Mouse (Mus musculus) forebrain, embryonic 15.5 days (tissue): ENCODE measurements around the gene Lyrm1. TPM values are rescaled to one million over a fixed set of nuclear protein-coding genes. Genes with fewer than 3 reads are reported as not detected.

Experiments used
- ATAC-seq: fragments of 200-750 bp; cut with Nextera tagmentation; replicated peaks from 2 replicates; pipeline ENCODE4 v1.8.0; 2017; ENCODE audit warnings: mild to moderate bottlenecking, moderate TSS enrichment, moderate library complexity
- H3K27ac ChIP-seq: fragments of 300-500 bp; sonication (generic); replicated peaks from 2 replicates; pipeline ENCODE4 v1.5.1; 2015; ENCODE audit warnings: mild to moderate bottlenecking, inconsistent platforms
- H3K27me3 ChIP-seq: fragments of 300-500 bp; sonication (generic); 2 replicates; pipeline ENCODE4 v1.6.1; 2015; ENCODE audit warnings: inconsistent platforms
- H3K36me3 ChIP-seq: fragments of 300-500 bp; sonication (generic); 2 replicates; pipeline ENCODE4 v1.6.1; 2015; ENCODE audit warnings: mild to moderate bottlenecking, inconsistent platforms
- H3K4me1 ChIP-seq: fragments of 300-500 bp; sonication (generic); 2 replicates; pipeline ENCODE4 v1.6.1; 2015; ENCODE audit warnings: inconsistent platforms
- H3K4me2 ChIP-seq: fragments of 300-500 bp; sonication (generic); replicated peaks from 2 replicates; pipeline ENCODE4 v1.6.1; 2015; ENCODE audit warnings: mild to moderate bottlenecking, inconsistent platforms
- H3K4me3 ChIP-seq: fragments of 300-500 bp; sonication (generic); 2 replicates; pipeline ENCODE4 v1.5.1; 2015; ENCODE audit warnings: mild to moderate bottlenecking, inconsistent platforms
- H3K9ac ChIP-seq: fragments of 300-500 bp; sonication (generic); replicated peaks from 2 replicates; pipeline ENCODE4 v1.6.1; 2015; ENCODE audit warnings: mild to moderate bottlenecking, inconsistent platforms
- H3K9me3 ChIP-seq: fragments of 300-500 bp; sonication (generic); 2 replicates; pipeline ENCODE4 v1.6.1; 2016; ENCODE audit warnings: inconsistent platforms
- WGBS: fragments of 180-500 bp; shearing (Covaris S2); methylation state at CpG from one replicate; pipeline ENCODE4 v1.1.7; 2015; ENCODE audit warnings: mixed read lengths; 5-methylcytosine and 5-hydroxymethylcytosine counted together
- polyA plus RNA-seq: library from polyadenylated mRNA; unstranded; fragments of >200 nt; fragmentation: Nextera tagmentation; extraction: Ambion mirVana; gene quantifications from 2 replicates; pipeline ENCODE4 v1.2.1, GENCODE M21; 2015

Lyrm1 gene
- polyA plus RNA-seq, 1 experiment from 2014 or later = 14.7 TPM

DNA sequence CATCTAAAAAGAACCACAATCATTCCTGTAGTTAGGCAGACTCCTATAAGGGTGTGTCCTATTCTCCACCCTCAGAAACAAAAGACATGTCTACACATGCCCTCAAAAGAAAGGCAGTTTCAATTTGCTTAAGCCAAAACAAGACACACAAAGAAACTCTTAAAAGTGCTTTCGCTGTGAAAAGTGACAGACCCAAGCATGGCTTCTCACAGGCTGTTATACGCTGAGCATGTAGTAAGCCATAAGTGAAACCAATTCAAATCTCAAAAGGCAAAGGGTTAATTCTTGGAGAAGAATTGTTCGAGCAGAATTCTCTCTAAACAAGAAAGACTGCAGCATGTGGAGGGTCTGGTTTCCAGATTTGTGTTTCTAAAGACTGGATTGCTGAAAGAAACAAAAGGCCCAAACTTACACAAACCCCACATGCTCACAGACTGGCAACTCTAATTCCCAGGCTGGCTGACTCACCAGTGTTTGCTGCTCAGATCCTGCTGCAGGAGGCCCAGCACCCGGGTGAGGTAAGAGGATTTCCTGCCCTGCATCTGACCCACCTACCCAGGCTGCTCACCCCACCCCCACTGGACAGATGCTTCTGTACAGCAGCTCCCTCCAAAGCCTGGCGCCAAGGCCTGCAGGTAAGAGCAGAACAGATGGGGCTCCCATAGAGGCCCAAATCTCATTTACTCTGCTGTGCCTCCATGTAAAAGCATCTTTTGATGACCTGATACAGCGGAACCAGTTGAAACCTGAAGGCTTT, 34.1 kb upstream of the Lyrm1 start:
- Histone ChIP-seq H3K4me2 (no peak overlapping the region), H3K9ac (0 out of 2 replicates have a peak overlapping the region, but pooled peaks have one; percentile 13), H3K27ac (peak overlapping the region; percentile 51), H3K36me3 (peaks cover 13% of the 10 kb centered on the region), H3K4me3 (no peak overlapping the region), H3K4me1 (peaks cover 15% of the 10 kb centered on the region), H3K27me3 (no peaks in the 10 kb centered on the region), H3K9me3 (no peaks in the 10 kb centered on the region)
- WGBS = 11% methylated on average over 6 of the region's 6 CpGs
- ATAC-seq = peak; percentile 82

DNA sequence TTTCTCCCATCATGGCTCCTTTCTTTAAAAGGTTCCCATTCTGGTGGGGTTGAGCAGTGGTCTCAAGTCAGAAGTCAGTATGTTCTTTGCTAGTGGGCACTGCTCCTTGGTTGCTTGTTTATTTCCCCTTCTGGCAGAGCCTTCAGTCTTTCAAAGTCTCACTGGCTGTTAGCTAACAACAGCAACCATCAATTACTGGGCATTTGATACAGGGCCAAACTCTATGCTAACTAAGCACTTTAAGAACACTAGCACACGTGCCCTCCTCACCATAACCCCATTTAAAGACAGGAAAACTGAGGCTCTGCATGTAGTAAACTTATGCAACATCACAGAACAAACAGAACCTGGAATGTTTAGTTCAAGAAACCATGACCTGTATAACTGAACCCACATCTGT, 33.5 kb upstream of the Lyrm1 start:
- Histone ChIP-seq H3K36me3 (peaks cover 13% of the 10 kb centered on the region), H3K27me3 (no peaks in the 10 kb centered on the region), H3K4me2 (no peak overlapping the region), H3K4me1 (peaks cover 15% of the 10 kb centered on the region), H3K27ac (peak overlapping the region; percentile 51), H3K9ac (no peak overlapping the region), H3K9me3 (no peaks in the 10 kb centered on the region), H3K4me3 (no peak overlapping the region)
- 0 out of 2 replicates have a peak, but pooled peaks have one; percentile 15 for ATAC-seq
- WGBS = 32% methylated on average over 1 of the region's 1 CpGs

DNA sequence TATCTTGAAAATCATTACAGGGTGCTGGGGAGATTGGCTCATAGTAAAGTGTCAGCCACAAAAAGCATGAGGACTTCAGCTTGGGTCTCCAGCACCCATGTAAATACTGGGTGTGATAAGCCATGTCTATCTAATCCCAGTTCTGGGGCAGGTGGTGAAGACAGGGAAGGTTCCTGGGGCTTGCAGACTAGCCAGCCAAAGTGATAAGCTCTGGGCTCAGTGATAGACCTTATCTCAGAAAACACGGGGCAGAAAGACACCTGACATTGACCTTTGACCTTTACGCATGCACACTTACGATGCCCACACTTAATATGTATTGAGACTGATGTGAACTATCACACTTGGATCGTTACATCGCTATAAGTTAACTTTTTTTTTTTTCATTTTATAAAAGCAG, 31.2 kb upstream of the Lyrm1 start:
- Histone ChIP-seq H3K27ac (no peak overlapping the region), H3K4me2 (no peak overlapping the region), H3K9me3 (no peaks in the 10 kb centered on the region), H3K4me3 (no peak overlapping the region), H3K9ac (no peak overlapping the region), H3K4me1 (peaks cover 15% of the 10 kb centered on the region), H3K27me3 (no peaks in the 10 kb centered on the region), H3K36me3 (no peaks in the 10 kb centered on the region; the same call in 1 of the 2 replicates)
- 91% methylated on average over 5 of the region's 5 CpGs for WGBS
- no peak for ATAC-seq

GRCm38 (mm10) chr7:119866136-119866535, 29.5 kb upstream of the Lyrm1 start:
- Histone ChIP-seq H3K36me3 (no peaks in the 10 kb centered on the region), H3K4me3 (no peak overlapping the region), H3K4me2 (no peak overlapping the region), H3K4me1 (peaks cover 12% of the 10 kb centered on the region), H3K27ac (no peak overlapping the region), H3K9me3 (no peaks in the 10 kb centered on the region), H3K9ac (no peak overlapping the region), H3K27me3 (no peaks in the 10 kb centered on the region)
- no peak for ATAC-seq
- WGBS = 70% methylated on average over 1 of the region's 1 CpGs

DNA sequence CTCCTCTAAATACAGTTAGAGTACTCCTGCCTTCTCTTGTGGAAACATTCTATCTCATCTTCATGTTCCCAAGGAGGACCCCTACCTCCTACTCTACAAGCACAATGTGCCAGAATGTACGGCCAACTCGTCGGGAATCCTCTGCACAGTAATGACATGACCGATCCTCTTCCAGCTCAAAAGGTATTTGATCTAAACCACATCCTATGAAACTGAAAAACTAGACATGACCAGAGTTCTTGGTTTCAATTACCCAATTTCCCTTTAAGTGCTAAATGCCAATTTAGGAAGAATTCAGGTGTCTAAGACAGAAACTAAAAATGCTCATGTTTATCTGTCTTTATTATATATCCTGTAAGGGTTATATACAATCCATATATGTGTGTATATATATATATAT, 23.5 kb upstream of the Lyrm1 start:
- ATAC-seq = no peak
- no peaks in the 10 kb centered on the region for H3K9me3 ChIP-seq
- no peak overlapping the region for H3K27ac ChIP-seq
- H3K9ac ChIP-seq = no peak overlapping the region
- H3K4me2 ChIP-seq = no peak overlapping the region
- H3K4me1 ChIP-seq = no peaks in the 10 kb centered on the region
- no peaks in the 10 kb centered on the region for H3K36me3 ChIP-seq
- no peaks in the 10 kb centered on the region for H3K27me3 ChIP-seq
- 90% methylated on average over 4 of the region's 4 CpGs for WGBS
- no peak overlapping the region for H3K4me3 ChIP-seq

DNA sequence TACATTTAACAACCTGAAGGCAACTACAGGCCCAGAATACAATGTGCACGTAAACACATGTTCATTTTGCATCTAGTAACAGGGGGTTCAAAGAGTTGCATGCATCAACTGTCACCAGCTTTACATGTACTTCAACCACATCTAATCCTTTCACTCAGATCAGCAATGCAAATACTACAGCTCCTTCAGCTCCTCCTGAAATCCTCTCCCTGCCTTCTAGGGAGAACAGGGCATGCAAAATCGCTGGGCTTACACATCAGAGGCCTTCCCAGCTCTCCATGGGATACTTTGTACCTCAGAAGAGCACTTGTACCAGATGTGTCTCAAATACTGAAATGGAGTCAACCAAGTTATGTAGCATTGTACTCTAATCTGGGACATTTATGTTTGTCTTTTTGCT, 22.6 kb upstream of the Lyrm1 start:
- H3K4me2 ChIP-seq = no peak overlapping the region
- no peaks in the 10 kb centered on the region for H3K27me3 ChIP-seq
- ATAC-seq = no peak
- H3K4me3 ChIP-seq = no peak overlapping the region
- no peaks in the 10 kb centered on the region for H3K4me1 ChIP-seq
- peaks cover 2% of the 10 kb centered on the region; the same call in 1 of the 2 replicates for H3K36me3 ChIP-seq
- no peaks in the 10 kb centered on the region for H3K9me3 ChIP-seq
- no peak overlapping the region for H3K9ac ChIP-seq
- 40% methylated on average over 2 of the region's 2 CpGs for WGBS
- no peak overlapping the region for H3K27ac ChIP-seq

DNA sequence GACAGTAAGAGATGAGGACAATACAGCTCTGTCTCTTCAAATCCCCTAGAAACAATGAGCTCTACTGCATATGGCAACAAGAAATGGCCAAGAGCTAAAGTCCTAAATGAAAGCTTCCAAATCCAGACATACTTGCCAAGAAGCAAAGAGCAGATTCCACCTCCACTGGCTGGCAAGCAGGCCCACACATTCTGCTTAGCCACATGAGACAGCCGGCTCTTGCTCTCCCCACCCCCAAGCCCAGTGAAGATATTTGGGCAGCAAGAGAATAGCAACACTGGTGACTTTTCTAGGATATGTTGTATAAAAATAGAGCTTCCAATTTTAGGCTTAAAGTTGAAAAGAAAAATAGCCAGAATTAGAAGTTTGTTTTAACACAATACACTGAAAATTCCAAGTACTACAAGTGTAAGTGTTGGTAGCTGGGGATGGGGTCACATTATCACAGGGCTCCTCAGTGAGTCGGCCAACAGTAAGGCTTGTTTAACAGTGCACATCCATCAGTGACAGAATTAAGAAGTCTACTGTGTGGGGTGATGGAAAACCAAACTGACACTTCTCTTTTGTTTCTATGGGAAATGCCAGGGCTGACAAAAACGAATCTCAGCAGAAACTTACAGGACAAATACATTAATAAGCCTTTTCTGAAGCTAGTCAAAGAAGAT, 19.8 kb upstream of the Lyrm1 start:
- Histone ChIP-seq H3K27ac (no peak overlapping the region), H3K27me3 (no peaks in the 10 kb centered on the region), H3K4me3 (no peak overlapping the region), H3K36me3 (peaks cover 4% of the 10 kb centered on the region; the same call in 1 of the 2 replicates), H3K9me3 (no peaks in the 10 kb centered on the region), H3K4me2 (no peak overlapping the region), H3K9ac (no peak overlapping the region), H3K4me1 (no peaks in the 10 kb centered on the region)
- no peak for ATAC-seq
- WGBS = 68% methylated on average over 3 of the region's 3 CpGs

DNA sequence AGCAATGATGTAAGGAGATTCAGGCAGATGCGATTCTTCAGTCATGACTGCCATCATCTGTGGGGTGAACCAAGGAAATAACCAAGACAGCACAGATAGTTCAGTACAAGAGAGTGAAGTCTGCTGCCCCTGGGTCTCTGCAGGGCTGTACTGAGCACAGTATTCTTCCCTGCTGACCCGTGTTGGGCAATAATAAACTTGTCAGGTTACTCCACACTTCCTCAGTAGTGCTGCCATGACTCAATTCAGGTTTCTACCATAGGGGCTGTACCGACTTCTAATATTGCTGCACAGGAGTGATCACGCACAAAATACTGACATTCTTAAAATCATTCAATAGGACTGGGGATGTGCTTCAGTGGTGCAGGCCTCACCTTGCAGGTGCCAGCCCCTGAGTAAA, 16.5 kb upstream of the Lyrm1 start:
- ATAC-seq = no peak
- Histone ChIP-seq H3K4me2 (no peak overlapping the region), H3K27me3 (no peaks in the 10 kb centered on the region), H3K36me3 (peaks cover 4% of the 10 kb centered on the region; the same call in 1 of the 2 replicates), H3K9me3 (no peaks in the 10 kb centered on the region), H3K27ac (no peak overlapping the region), H3K9ac (no peak overlapping the region), H3K4me3 (no peak overlapping the region), H3K4me1 (no peaks in the 10 kb centered on the region)
- 97% methylated on average over 4 of the region's 4 CpGs for WGBS

DNA sequence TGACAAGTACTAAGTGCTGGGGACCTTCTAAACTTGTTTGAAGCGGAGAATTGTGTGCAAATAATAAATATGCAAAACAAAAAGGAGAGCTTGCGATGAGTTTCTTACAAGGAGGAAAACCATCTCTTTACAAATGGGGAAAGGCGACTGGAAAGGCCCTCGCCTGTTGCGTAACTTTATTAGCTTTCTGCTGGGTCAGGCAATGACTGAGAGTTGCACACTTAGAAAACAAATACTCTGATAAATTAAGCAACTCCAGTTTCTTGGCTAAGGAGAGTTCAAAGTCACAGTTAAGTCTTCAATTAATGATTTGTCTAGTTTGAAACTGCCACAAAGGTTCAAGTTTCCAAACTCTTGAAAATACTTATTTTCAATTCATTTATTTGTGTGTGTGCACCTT, 15.3 kb upstream of the Lyrm1 start:
- Histone ChIP-seq H3K4me3 (no peak overlapping the region), H3K4me1 (no peaks in the 10 kb centered on the region), H3K27ac (no peak overlapping the region), H3K4me2 (no peak overlapping the region), H3K9me3 (no peaks in the 10 kb centered on the region), H3K27me3 (no peaks in the 10 kb centered on the region), H3K9ac (no peak overlapping the region), H3K36me3 (peaks cover 4% of the 10 kb centered on the region; the same call in 1 of the 2 replicates)
- no peak for ATAC-seq
- WGBS = 90% methylated on average over 5 of the region's 5 CpGs

GRCm38 (mm10) chr7:119881229-119881628, 14.4 kb upstream of the Lyrm1 start:
- H3K27ac ChIP-seq = no peak overlapping the region
- H3K9ac ChIP-seq = no peak overlapping the region
- no peaks in the 10 kb centered on the region for H3K27me3 ChIP-seq
- H3K9me3 ChIP-seq = no peaks in the 10 kb centered on the region
- H3K4me1 ChIP-seq = no peaks in the 10 kb centered on the region
- H3K36me3 ChIP-seq = peaks cover 4% of the 10 kb centered on the region; the same call in 1 of the 2 replicates
- WGBS = 93% methylated on average over 2 of the region's 2 CpGs
- ATAC-seq = no peak
- H3K4me3 ChIP-seq = no peak overlapping the region
- no peak overlapping the region for H3K4me2 ChIP-seq

DNA sequence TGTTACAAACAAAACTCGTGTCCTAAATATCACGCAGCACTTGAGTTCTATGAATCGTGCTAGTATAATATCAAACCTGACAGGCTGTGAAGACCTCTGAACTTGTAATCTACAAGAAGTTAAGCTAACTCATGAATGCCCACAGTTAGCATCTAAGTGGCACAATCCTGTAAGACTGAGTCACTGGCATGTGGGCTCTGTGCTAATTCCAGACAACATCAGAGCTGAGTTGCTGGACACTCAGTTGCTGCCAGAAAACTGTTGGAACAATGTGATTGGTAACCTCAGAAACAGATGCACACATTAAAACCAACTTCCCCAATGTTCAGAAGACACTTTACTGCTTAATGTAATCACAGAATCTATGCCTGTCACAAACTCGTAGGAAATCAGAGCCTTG, 7.8 kb upstream of the Lyrm1 start:
- WGBS = 93% methylated on average over 4 of the region's 4 CpGs
- H3K27me3 ChIP-seq = no peaks in the 10 kb centered on the region
- H3K4me1 ChIP-seq = peaks cover 6% of the 10 kb centered on the region; the same call in 1 of the 2 replicates
- H3K27ac ChIP-seq = no peak overlapping the region
- no peak overlapping the region for H3K4me2 ChIP-seq
- no peak for ATAC-seq
- no peaks in the 10 kb centered on the region for H3K36me3 ChIP-seq
- H3K9me3 ChIP-seq = no peaks in the 10 kb centered on the region
- no peak overlapping the region for H3K4me3 ChIP-seq
- H3K9ac ChIP-seq = no peak overlapping the region

DNA sequence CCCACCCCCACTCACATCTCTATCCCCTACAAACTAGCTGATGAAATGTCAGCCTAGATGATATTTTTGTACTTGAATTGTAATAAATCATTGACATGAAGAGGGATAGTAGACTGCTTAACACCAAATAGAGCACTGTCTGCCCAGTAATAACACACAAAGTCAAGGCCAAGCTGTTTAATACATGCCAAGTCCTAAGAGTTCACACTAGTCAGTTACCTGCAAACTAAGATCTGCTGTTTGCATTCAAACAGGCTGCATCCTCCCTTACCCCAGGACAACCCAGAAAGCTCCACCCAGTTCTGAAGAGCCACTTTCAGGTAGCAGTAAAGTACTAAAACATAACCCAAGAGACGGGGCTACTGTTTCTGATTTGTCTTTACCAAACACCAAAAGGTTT, 3.5 kb upstream of the Lyrm1 start:
- H3K4me3 ChIP-seq = no peak overlapping the region
- no peak for ATAC-seq
- 91% methylated on average over 1 of the region's 1 CpGs for WGBS

More for the DNA sequence above, 3.5 kb upstream of the Lyrm1 start:
- no peaks in the 10 kb centered on the region for H3K9me3 ChIP-seq
- H3K27ac ChIP-seq = no peak overlapping the region
- H3K27me3 ChIP-seq = no peaks in the 10 kb centered on the region
- H3K36me3 ChIP-seq = no peaks in the 10 kb centered on the region
- no peak overlapping the region for H3K4me2 ChIP-seq
- H3K9ac ChIP-seq = no peak overlapping the region
- H3K4me1 ChIP-seq = peaks cover 36% of the 10 kb centered on the region
